Mouse (Mus musculus) C2C12 (cell line): ENCODE data around the gene Cul5.

ENCODE experiments used
- CEBPB ChIP-seq: IDR thresholded peaks from one replicate; pipeline ENCODE4 v1.6.1; 2011; ENCODE audit warnings: low read depth, mild to moderate bottlenecking, control low read depth, moderate library complexity
- CTCF ChIP-seq: IDR thresholded peaks from one replicate; pipeline ENCODE4 v1.5.1; 2011; ENCODE audit not compliant: control insufficient read depth, insufficient read depth, insufficient read length
- FOSL1 ChIP-seq: IDR thresholded peaks from one replicate; pipeline ENCODE4 v1.8.0; 2011; ENCODE audit warnings: mild to moderate bottlenecking, low read length; ENCODE audit not compliant: poor library complexity, insufficient read depth, severe bottlenecking
- MAX ChIP-seq: IDR thresholded peaks from one replicate; pipeline ENCODE4 v1.6.1; 2011; ENCODE audit warnings: mild to moderate bottlenecking, control low read depth
- USF1 ChIP-seq: IDR thresholded peaks from one replicate; pipeline ENCODE4 v1.6.1; 2011; ENCODE audit warnings: low read depth, mild to moderate bottlenecking, control low read depth, moderate library complexity

DNA sequence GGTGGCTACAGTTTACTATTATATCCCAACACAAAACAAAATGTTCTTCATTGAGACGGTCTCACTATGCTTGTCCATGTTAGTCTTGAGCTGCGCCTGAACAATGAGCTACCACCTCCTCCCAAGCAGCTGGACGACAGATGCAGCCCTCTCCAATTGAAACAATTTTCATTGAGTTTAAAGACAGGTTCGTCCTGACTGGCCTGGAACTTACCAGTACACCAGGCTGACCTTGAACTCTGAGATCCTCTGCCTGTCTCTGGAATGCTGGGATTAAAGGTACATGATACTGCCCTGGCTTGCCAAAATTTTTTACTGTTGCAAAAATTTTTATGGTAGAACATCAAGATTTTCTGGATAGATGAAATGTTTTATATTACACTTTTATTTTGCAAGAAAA lies 55.5 kb downstream of the Cul5 start:
- TF ChIP-seq MAX (no peak), CTCF (no peak), CEBPB (no peak), FOSL1 (no peak), USF1 (no peak)
